Mouse (Mus musculus): ENCODE results near the gene Tmem255a. TPM values are rescaled to one million over a fixed set of nuclear protein-coding genes. Genes with fewer than 3 reads are reported as not detected.
"Not testable (repeated sequence)": the region's sequence is repeated elsewhere in the genome, so short reads cannot be mapped to it uniquely, and the experiment has no call there.

Tmem255a gene
- total RNA-seq, 2 experiments from 2014 or later, result not detected

DNA sequence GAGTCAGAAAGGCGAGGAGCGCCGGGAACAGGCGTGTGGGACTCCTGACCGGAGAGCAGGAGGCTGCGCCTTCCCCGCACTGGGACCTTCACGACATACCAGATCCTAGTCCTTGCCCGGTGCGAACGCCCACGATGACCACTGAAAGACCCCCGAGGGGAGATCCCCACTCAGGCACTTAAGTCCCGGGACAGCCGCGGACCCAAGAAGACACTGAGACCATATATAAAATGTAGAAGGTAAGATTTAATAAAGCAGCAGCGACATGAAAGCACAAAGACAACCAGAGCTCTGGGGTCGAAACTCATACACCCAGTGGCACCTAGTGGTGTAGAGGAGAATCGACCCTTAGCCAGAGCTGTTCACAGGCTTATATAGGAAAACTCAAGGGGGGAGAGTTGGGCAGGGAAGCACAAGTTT, 72.3 kb downstream of the Tmem255a start:
- ATAC-seq (replicated peaks; ENCODE audit: low FRiP score, poor library complexity, severe bottlenecking), result not testable (repeated sequence)

DNA sequence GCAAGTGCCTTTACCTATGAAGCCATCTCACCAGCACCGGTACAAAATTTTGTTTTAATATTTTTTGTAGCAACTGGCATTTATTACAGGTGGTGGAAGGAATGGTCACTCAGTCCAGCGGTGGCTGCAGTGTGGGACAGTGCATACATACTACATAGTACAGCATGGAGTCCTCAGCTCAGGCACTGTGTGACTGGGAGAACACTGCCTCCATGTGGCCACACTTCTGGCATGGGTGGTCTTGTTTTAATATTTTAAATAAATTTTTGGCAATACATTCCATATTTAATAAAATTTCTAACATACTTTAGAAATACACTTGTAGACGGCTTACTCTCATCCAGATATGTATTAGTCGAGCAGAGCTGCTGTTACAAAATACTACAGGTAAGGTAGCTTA, 85.6 kb downstream of the Tmem255a start:
- no peak for ATAC-seq (replicated peaks; ENCODE audit: low FRiP score, poor library complexity, severe bottlenecking)

DNA sequence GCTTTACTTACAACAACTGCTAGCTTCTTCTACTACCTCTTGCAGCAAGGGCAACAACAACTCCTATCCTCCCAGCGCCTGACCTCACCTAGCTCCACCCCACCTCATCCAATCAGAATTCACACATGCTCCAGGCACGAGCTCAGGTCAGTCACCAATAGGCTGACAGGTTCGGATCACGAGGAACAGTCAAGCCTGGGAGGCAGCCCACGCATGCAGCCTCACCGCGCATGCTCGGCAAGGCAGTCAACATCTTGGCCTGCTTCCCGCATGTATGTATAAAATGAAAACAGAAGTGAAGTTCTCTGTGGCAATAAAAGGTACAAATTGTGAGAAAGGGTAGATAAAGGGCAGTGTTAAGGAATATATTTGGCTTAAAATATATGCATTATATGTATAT, 86.2 kb downstream of the Tmem255a start:
- no peak for ATAC-seq (replicated peaks; ENCODE audit: low FRiP score, poor library complexity, severe bottlenecking)

DNA sequence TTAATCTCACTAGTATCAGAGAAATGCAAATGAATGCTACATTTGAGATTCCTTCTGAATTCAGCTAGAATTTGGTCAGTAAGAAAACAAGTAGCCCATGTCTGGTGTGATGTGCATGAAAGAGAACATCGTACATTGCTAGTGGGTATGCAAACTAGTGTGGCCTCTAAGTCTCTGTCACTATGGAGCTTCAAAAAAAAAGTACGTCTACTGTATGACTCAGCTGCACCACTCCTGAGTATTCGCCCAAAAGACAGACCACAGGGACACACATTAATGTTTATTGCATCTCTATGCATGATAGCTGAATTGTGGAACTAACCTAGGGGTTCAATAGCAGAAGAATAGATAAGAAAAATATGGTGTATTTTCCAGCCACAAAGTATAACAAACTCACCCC, 86.9 kb downstream of the Tmem255a start:
- ATAC-seq (replicated peaks; ENCODE audit: low FRiP score, poor library complexity, severe bottlenecking), result no peak

DNA sequence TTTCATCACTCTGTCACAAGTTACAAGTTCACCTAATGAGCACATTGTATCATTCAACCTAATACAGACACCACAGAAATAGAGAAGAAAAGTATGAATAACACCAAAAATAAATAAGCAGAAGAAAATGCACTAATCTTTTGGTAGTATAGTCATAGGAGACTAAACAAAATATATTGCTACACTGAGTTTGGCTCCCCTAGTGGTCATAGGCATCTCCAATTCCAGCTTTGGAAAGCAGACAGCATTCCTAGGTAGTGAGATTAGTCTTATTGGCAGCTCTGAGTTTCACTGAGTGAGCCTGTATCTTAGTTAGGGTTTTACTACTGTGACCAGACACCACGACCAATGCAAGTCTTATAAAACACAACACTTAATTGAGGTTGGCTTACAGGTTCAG, 93.1 kb downstream of the Tmem255a start:
- no peak for ATAC-seq (replicated peaks; ENCODE audit: low FRiP score, poor library complexity, severe bottlenecking)

Other genes with a start within 250 kb of the Tmem255a start
- gene Btg1-ps1, start 233.6 kb downstream of the Tmem255a start, total RNA-seq (2015; ENCODE audit: low replicate concordance), result not detected in 2 replicates
- not detected in 2 replicates for gene Btg1-ps1, start 233.6 kb downstream of the Tmem255a start, total RNA-seq (2017; ENCODE audit: low replicate concordance)
- gene Btg1-ps2, start 209.3 kb downstream of the Tmem255a start, total RNA-seq (2015; ENCODE audit: low replicate concordance), result not detected in 2 replicates
- not detected in 2 replicates for gene Btg1-ps2, start 209.3 kb downstream of the Tmem255a start, total RNA-seq (2017; ENCODE audit: low replicate concordance)
- not detected in 2 replicates for gene Rhox10, start 186.0 kb downstream of the Tmem255a start, total RNA-seq (2015; ENCODE audit: low replicate concordance)
- gene Rhox10, start 186.0 kb downstream of the Tmem255a start, total RNA-seq (2017; ENCODE audit: low replicate concordance), result not detected in 2 replicates
- not detected in 2 replicates for gene Rhox11, start 167.3 kb downstream of the Tmem255a start, total RNA-seq (2015; ENCODE audit: low replicate concordance)
- not detected in 2 replicates for gene Rhox11, start 167.3 kb downstream of the Tmem255a start, total RNA-seq (2017; ENCODE audit: low replicate concordance)
- gene Rhox12, start 141.5 kb downstream of the Tmem255a start, total RNA-seq (2015; ENCODE audit: low replicate concordance), result not detected in 2 replicates
- gene Rhox12, start 141.5 kb downstream of the Tmem255a start, total RNA-seq (2017; ENCODE audit: low replicate concordance), result not detected in 2 replicates
- gene Rhox13, start 131.2 kb downstream of the Tmem255a start, total RNA-seq (2015; ENCODE audit: low replicate concordance), result not detected in 2 replicates
- gene Rhox13, start 131.2 kb downstream of the Tmem255a start, total RNA-seq (2017; ENCODE audit: low replicate concordance), result not detected in 2 replicates
- 7.7 and 7.9 TPM in 2 replicates for gene Zbtb33, start 62.6 kb downstream of the Tmem255a start, total RNA-seq (2015; ENCODE audit: low replicate concordance)
- gene Zbtb33, start 62.6 kb downstream of the Tmem255a start, total RNA-seq (2017; ENCODE audit: low replicate concordance), result 3.7 and 5.2 TPM in 2 replicates
- gene Atp1b4, start 63.7 kb upstream of the Tmem255a start, total RNA-seq (2015; ENCODE audit: low replicate concordance), result not detected in 2 replicates
- 0.42 TPM in 1 of 2 replicates, not detected in the other for gene Atp1b4, start 63.7 kb upstream of the Tmem255a start, total RNA-seq (2017; ENCODE audit: low replicate concordance)
- 85.7 and 86.5 TPM in 2 replicates for gene Lamp2, start 204.0 kb upstream of the Tmem255a start, total RNA-seq (2015; ENCODE audit: low replicate concordance)
- 50.0 and 58.9 TPM in 2 replicates for gene Lamp2, start 204.0 kb upstream of the Tmem255a start, total RNA-seq (2017; ENCODE audit: low replicate concordance)

Measured in erythroblast, adult 5-6 weeks (primary cell).